Mouse (Mus musculus) spleen, postnatal 14 days (tissue): ENCODE measurements around the gene Aimp1.
A peak's percentile ranks its signal among the peaks of the same experiment; 100 is the strongest.

Experiments
- DNase-seq, 2 experiments: peaks; one replicate each; pipeline ENCODE4 v3.0.0; 2021 to 2022; ENCODE audit warnings: low spot score in 2 of 2

Gene Aimp1

GRCm38 (mm10) chr3:132684231-132684928, at the start of gene Aimp1:
Aimp1 (minus strand) TSS chr3:132684370.
- DNase-seq: no peak

- DNase-seq: no peak
Measured at GRCm38 (mm10) chr3:132724326-132724725, 40.2 kb upstream of the Aimp1 start.

DNA sequence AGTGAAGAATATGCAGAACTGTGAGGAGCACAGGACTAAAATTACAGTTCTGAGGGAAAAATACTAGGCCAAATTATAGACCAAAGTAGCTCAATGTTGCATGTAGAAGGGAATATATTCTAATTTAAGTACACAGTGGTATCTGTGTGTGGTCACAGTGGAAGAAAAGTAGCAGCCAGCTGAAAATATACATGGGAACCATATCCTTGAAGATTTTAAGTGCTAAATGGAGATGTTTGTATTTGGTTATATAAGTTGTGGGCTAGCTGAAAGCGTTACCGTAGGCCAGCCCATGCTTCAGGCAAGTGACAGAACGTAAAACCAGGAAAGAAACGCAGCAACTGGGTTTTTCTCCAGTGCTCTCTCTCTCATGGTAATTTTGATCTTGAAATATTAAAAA, 33.1 kb upstream of the Aimp1 start:
- DNase-seq: no peak

DNA sequence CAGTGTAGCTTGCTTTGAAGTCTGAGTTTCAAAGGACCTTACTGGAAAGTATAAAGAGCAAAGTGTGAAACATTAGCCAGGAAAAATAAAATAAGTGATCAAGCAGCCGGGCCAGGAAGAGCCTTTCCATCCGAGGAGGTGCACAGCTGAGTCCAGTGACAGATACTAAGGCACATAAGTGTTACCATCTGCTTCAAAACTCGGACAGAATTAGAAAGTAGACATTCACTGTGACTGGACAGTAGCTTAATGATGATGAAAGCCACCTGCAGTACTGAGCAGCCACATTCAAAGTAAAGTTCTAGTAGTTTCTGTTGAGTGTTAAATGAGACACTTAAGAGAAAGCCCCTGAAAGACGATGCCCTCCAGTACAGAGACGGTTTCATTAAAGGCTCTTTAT, 29.7 kb upstream of the Aimp1 start:
- no peak for DNase-seq

DNA sequence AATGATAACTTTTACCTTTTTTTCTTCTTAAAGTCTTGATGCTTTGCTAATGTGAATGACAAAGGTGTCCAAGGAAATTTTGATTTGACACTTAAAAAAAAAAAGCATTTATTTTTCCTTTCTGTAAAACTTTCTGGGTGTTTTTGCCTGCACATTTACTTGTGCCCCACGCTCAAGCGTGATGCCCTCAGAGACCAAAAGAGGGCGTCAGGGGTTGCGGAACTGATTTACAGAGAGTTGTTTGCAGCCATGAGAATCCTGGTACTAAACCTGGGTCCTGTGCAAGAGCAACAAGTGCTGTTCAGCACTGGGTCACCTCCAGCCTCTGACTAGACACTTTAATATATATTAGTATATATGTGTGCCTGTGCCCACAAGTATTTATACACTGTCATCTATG, 22.8 kb upstream of the Aimp1 start:
- no peak for DNase-seq

- DNase-seq: no peak
Measured at GRCm38 (mm10) chr3:132704216-132704615, 20.0 kb upstream of the Aimp1 start.

DNA sequence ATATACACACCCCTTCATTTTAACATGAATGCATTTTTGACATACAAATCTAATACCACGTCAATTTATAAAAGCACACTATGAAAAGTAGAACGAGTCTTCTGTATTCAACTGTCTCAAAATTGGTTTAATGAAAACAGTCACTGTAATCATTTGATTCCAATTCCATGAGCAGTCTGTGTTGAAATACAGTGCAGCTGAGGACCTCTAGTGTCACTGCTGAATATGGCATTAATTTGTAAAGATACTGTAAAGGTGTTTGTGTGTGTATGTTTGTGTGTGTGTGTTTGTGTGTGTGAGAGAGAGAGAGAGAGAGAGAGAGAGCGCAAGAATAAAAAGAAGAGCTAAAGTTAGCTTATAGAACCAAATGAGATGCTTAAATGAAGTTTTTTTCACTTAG, 17.2 kb upstream of the Aimp1 start:
- no peak for DNase-seq

DNA sequence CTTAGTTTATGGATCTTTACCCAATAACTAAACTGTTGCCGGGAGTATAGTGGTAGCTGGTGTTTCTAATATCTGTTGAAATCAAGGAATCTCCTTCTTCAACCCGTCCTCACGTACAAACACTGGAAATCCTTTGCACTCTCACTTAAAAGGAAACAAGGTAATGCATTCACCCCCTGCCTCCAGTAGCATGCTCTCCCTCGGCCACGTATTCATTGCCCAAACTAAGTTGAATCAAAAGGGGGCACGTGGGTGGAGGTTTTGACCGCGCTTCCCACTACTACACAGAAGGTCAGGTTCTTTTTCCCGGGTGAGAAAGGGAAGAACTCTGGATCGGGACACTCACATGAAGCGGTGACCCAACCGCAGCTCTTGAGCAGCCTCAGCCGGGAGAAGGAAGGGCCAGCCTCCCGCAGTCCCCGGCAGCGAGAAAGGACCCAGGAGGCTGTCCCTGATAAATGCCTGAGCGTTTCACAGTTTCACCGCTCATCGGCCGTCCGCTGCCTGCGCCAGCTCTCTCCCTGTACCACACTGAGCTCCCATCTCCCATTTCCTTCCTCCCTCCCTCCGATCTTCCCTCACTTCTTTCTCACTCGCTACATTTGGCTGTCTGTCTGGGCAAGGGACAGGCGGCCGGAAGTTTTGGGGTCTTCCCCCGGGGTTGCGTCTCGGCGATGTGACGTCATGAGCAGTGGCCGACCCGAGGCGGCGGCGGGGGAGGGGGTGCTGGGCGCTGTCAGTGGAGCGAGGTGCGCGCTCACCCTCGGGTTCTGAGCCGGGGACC, 531 bp downstream of the Aimp1 start, which contains the start of gene Tbck:
TSS of gene Tbck (plus strand) at position 698 of the 784 bp plus-strand sequence.
- DNase-seq: peak; percentile 77 to 87

- no peak for DNase-seq
Measured at GRCm38 (mm10) chr3:132677494-132677893, 6.7 kb downstream of the Aimp1 start.

DNA sequence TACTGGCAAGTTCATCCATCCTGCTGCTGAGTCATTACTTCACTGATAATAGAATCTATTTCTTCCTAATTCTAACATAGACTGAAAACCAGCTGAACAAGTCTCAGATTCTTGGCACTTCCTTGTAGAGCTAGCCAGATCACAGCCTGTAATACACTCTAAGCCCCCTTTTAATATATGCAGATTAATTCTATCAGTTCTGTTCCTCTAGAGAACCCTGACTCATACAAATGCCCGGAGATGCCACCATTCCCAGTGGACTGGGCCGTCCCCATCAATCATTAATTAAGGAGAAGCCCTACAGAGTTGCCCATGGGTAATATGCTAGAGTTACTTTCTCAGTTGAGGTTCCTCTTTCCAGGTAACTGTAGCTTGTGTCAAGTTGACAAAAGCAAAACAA, 28.2 kb downstream of the Aimp1 start:
- no peak for DNase-seq

GRCm38 (mm10) chr3:132653959-132654358, 30.2 kb downstream of the Aimp1 start:
- no peak for DNase-seq

DNA sequence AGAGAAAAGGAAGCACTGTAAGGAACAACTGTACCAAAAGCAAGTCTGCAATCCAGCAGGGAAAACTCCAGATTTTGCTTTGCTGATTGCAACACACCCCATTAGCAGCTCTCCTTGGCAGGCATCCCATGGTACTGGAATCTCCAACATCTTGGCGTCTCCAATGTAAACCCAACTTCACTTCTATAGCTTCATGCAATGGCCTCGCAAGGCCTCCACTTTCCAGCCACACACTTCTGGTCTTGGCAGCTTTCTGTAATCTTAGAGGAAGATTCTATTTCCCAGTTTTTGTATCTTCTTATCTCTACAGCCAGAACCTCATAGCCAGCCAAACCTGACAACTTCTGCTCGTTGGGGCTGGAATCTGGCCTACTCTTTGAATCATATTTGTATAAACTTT, 32.4 kb downstream of the Aimp1 start:
- no peak for DNase-seq

- DNase-seq: no peak
Measured at GRCm38 (mm10) chr3:132650191-132650590, 34.0 kb downstream of the Aimp1 start.

DNA sequence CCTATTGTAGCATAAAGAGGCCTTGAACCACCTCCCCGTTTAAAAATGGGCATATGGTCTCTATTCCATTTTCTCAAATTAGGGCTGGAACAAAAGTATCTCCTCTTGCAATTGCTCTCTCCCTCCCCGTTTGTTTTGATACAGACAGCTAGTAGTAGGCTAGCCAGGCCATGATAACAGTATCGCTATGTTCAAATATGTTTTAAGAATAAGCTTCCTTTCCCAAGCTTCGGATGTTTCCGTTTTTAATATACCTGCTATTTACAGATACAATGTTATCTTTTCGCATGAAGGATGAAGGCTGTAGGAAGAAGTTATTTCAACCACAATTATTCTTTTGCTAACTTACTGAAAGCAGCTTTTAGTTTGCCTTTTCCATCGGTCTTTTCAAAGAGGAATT, 34.8 kb downstream of the Aimp1 start:
- no peak for DNase-seq

DNA sequence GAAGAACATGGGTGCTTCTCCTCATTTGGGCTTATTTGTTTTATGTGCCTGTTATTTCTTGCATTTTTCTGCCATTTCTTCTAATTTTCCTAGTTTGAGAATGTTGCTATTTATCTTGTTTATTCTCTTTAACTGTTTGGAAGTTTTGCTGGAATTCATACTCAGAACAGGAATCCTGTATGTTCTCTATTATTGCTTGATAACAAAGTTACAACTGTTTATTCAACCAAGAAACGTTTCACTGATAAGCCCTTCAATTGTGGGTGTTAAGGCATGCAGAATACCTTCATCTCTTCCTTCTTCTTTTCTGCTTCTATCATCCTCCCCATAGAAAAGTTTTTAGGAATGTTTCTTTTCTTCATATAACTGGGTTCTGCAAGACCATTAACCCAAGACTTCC, 37.4 kb downstream of the Aimp1 start:
- no peak for DNase-seq

DNA sequence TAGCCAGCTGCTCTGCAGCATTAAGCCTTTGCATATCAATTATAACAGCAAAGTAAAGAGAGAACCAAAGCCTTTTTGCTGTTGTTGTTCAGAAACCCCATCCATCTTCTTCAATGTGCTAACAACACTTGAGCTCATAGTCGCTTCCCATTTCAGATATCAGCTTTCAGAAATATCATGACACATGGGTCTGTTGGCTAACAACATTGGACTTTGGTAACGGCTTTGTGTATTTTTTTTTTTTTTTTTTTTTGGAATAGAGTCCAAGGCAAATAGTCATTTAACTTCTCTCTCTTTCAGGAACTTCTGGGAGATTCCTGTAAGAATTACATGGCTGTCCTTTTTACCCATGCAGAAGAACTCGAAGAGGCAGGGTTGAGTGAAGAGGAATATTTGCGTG, 40.1 kb downstream of the Aimp1 start:
- no peak for DNase-seq

- DNase-seq: no peak
Measured at GRCm38 (mm10) chr3:132637080-132637479, 47.1 kb downstream of the Aimp1 start.

- no peak for DNase-seq
Measured at GRCm38 (mm10) chr3:132633261-132633660, 50.9 kb downstream of the Aimp1 start.

DNA sequence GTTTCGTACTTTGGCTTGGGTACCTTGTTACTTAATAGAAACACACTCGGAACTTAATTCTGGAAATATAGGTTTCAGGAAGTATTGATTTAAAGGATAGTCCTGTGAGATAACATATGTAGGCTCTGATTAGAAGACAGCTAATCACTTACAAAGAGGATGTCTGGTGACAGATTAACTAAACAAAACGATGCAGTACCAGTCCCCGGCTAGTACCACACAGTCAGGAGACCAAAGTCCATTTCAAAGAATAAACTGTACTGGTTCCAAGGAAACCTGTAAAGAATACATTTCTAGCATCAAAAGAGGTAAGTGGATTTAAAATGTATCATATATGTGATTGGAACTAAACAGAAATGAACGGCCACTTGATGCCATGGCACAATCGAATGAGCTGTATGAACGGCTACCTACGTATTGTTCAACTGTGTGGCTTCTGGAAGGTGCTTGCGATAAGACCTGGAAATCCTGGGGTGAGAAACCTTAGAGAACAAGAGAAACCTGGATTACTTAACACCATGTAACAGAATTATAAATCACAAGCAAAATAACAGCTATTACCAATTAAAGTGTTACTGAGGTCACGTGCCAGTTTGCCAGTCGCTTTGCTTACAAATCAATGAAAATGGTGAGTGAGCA, 54.5 kb downstream of the Aimp1 start, which contains the start of gene Gimd1:
TSS of gene Gimd1 (plus strand) at position 220 of the 639 bp plus-strand sequence.
- no peak for DNase-seq

DNA sequence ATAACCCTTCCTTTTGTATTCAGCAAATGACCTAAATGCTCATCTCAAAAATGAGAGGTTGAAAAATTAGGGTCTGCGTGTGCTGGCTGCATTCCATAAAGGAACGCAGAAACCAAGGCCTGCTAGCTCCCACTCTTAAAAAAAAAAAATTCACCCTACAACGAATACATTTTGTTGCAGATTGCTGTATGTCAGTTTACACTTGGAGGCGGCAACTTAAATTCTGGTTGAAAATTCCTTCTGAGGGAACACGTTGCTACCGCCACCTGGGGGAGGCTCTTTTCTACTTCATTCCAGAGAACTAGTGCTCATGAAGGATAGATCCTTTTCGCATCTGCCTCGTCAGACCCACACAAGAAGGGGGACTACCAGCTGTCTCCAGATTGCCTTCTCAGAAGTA, 55.4 kb downstream of the Aimp1 start:
- DNase-seq: no peak
